Mouse (Mus musculus) cerebellum, adult 2 months (tissue): ENCODE data around the gene Tmbim1.

Experiments used
- CTCF ChIP-seq: fragments of 200-500 bp; IDR thresholded peaks from 2 replicates; pipeline ENCODE4 v1.5.1; 2011; ENCODE audit warnings: low read depth, mild to moderate bottlenecking, control low read depth, low read length, moderate library complexity, borderline replicate concordance; ENCODE audit not compliant: insufficient read depth
- POLR2A ChIP-seq: fragments of 200-500 bp; IDR thresholded peaks from 2 replicates; pipeline ENCODE4 v1.6.1; 2011; ENCODE audit warnings: low read length, control low read depth, borderline replicate concordance; ENCODE audit not compliant: insufficient read depth

- no peak for TF ChIP-seq CTCF
- TF ChIP-seq POLR2A: no peak
Observed at GRCm38 (mm10) chr1:74277041-74277440, 28.4 kb downstream of the Tmbim1 start.
